Mouse (Mus musculus) 3134 (cell line): Measurements from ENCODE around the gene Ncoa3.
"Not testable (repeated sequence)": the region's sequence is repeated elsewhere in the genome, so short reads cannot be mapped to it uniquely, and the experiment has no call there.

Experiments
- DNase-seq: peaks from one replicate; pipeline ENCODE4 v3.0.0-alpha.2; 2011; ENCODE audit warnings: low spot score; ENCODE audit not compliant: insufficient read length; ENCODE audit errors: extremely low read depth

The Ncoa3 gene

DNA sequence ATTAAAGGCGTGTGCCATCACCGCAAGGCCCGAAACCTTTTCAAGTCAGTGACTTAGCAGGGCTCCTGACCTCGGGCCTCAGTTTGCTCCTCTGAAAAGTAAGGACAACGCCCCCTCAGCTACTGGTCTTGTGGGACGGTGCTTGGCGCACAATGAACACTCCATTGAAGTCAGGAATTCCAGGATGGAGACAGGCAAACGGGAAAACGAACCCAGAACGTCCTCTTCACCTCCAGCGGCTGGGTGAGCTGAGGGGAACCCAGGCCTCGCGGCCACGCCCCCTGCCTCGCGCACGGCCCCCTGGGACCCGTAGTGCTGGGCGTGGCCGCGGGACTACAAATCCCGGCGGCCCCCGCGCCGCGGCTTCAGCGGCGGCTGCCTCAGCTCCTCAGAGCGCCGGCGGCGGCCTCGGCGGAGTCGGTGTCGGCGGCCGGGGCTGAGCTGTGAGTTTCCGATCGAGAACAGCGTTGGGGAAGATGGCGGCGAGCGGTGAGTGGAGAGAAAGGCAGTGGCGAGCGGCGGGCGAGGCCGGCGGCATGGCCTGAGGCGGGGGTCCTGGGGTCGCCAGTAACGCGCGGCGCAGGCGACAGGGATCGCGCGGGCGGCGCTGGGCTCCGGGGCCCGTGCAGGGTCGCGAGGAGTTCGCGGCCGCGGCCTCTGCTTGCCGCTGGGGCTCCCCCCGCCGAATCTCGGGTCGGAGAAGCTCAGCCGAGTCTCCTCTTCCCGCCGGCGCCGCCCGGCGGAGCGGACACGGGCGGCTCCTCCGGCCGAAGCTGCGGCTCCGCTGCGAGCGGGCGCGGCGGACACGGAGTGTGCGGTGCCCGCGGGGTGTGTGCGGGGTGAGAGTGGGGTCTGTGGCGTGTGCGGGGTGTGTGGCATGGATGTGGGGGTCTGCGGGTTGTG is at the start of gene Ncoa3:
TSS of gene Ncoa3 (plus strand) at position 367 of the 903 bp plus-strand sequence.
- peak; percentile 96 for DNase-seq

GRCm38 (mm10) chr2:165943113-165943512 is 49.3 kb upstream of the Ncoa3 start:
- DNase-seq, result no peak

DNA sequence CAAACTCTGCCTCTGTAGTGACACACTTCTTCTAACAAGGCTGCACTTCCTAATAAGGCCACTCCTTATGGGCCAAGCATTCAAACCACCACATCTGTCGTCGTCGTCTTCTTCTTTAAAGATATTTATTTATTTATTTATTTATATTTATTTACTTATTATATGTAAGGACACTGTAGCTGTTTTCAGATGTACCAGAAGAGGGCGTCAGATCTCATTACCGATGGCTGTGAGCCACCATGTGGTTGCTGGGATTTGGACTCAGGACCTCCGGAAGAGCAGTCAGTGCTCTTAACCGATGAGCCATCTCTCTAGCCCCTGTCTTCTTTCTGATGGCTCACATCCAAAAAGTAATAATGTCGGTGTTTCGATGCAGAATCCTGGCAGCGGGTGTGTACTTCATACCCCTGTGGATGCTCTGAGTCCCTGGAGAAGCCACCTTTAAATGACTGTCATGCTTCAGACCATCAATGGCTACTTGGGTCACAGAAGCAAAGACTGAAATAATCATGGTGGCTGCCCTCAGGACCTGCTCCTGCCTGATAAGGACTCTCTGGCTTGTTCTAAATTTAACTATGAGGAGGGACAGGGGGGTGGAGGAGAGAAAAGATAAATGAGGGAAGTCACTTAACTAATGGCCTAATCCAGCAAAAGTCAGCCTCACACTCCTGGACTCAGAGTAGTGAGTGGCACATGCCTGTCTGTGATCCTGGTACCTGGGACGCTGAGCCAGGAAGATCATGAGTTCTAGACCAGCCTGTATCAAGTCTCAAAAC is 47.7 kb upstream of the Ncoa3 start:
- no peak for DNase-seq

- no peak for DNase-seq
These were observed 46.3 kb upstream of the Ncoa3 start for GRCm38 (mm10) chr2:165946046-165946564.

- no peak for DNase-seq
These were observed 44.4 kb upstream of the Ncoa3 start for GRCm38 (mm10) chr2:165948007-165948406.

- DNase-seq, result not testable (repeated sequence)
These were observed 43.7 kb upstream of the Ncoa3 start for GRCm38 (mm10) chr2:165948785-165949184.

DNA sequence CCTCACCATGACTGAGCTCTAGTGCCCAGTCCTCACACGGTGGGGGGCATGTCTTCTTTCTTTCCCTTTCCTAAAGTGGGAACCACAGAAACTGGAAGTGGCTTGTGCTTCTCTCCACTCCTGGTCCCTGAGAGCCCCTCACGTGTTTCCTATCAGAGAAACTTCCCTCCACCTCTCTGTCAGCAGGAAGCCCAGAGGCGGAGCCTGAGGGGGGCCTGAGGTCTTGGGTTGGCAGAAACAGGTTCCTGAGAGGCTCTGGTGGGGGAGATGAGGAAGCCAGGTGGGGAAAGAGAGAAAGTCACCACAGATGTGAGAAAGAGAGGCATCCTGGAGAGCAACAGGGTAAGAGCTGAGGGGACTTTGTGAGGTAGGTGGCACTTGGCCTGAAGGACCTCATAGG is 42.7 kb upstream of the Ncoa3 start:
- DNase-seq, result no peak

- DNase-seq, result peak; percentile 21
These were observed 40.9 kb upstream of the Ncoa3 start for GRCm38 (mm10) chr2:165951432-165952068.

DNA sequence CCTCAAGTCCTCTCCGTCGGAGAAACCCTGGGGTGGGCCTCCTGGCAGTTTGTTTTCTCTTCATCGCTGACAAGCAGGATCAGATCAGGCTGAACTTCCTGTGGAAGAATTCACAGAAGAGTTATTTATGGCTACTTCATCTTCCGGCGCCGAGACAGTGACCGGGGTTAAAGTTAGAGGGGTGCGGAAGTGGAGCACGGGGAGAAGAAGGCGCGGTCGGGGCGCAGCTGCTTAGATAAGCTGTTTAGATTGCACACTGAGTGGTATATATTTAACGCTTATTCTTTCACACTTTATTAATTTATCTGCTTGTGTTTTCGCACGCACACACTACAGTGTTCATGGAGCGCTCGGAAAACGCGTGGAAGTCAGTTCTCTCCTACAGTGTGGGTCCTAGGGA is 37.6 kb upstream of the Ncoa3 start:
- no peak for DNase-seq

DNA sequence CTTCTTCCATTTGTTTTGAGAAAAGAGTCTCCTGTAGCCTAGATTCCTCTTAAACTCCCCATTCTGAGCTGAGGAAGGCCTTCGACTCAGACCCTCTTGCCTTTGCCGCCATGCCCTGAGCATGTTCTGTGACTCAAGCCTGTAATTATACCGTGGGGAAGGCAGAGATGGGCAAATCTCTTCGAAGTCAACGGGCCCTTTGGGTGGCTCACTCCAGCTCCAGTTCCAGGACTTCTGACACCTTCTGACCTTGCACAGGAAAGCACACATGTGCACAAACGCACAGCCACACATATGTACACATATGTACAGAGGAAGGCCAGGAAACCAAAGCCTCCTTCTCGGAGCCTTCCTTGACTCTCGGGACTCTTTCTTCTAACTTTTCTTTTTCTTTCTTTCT is 37.0 kb upstream of the Ncoa3 start:
- DNase-seq, result no peak

DNA sequence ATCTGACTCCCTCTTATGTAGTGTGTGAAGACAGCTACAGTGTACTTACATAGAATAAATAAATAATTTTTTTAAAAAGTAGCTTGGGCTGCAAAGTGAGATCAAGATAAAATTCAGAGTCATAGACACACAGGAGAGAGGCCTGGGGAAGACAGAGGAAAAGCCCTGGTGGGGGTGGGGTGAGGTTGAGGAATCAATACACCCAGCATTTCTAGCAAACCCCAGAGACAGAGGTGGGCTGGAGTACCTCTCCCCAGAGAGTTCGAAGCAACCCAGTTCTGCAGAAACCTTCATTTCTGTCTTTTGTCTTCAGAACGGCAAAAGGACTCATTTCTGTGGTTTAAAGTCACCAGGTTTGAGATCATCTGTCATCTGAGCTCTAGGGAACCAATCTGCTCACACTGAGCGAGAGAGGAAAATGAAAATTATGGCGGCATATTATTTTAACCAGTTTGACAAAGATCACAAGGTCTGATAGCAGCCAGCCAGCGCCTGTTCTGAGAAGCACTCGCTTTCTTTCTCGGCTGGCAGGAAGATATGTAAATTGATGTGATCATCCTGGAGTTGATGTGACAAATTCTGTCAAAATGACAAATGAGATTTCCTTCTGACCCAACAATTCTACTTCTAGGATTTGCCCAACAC is 36.2 kb upstream of the Ncoa3 start:
- DNase-seq, result no peak

- no peak for DNase-seq
These were observed 35.1 kb upstream of the Ncoa3 start for GRCm38 (mm10) chr2:165957257-165957828.

DNA sequence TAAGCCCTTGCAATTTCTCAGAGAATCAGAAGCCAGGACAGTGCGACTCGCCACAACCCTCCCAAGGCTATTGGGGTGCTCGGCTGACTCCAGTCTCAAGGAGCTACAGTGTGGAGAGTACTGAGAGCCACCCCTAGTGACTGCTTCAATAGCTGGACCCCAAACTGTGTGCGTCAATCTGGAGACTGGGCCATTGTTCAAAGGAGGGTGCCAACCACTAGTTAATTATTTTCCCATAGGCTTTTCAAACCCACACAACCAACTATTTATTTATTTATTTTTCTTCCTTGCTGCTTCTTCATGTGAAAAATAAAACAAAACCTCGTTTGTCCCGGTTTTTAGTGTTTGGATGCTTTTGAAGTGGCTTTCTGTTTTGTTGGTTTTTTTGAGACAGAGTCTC is 33.9 kb upstream of the Ncoa3 start:
- DNase-seq, result no peak

DNA sequence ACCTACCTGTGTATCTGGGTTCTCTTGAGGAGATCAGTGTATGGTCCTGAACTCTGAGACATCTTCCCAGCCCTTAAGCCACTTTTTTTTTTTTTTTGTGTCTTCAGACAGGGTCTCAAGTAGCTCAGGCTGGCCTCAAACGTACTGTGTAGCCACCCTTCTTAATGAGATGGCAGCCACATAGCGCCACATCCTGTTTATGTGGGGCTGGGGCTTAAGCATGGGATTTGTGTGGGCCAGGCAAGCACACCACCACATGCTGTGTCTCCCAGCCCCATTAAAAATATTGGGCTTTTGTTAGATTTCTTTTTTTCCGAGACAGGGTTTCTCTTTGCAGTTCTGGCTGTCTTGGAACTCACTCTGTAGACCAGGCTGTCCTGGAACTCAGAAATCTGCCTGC is 31.7 kb upstream of the Ncoa3 start:
- DNase-seq, result no peak

- no peak for DNase-seq
These were observed 29.6 kb upstream of the Ncoa3 start for GRCm38 (mm10) chr2:165962824-165963223.

DNA sequence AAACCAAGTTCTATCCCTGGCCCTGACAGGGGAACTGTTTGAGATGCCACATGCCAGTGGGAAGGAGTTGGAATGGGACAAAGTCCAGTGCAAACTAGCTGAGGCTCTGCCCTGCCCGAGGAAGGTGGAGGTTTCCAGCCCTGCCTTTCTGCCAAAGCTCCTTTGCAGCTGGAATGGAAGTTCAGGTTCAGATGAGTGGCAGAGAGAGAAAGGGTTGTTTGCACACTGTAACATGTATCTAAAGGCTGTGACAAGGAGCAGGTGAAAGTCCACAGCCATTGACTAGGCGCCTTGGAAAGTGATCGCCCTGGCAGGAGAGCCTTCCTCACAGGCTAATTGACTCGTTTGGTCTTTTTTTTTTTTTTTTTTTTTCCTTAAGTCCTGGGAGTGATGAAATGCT is 28.3 kb upstream of the Ncoa3 start:
- DNase-seq, result no peak

GRCm38 (mm10) chr2:165967076-165967475 is 25.4 kb upstream of the Ncoa3 start:
- DNase-seq, result peak; percentile 16

- peak; percentile 81 for DNase-seq
These were observed 24.4 kb upstream of the Ncoa3 start for GRCm38 (mm10) chr2:165967823-165968555.

GRCm38 (mm10) chr2:165968876-165969275 is 23.6 kb upstream of the Ncoa3 start:
- DNase-seq, result peak; percentile 75

- DNase-seq, result peak; percentile 40
These were observed 23.0 kb upstream of the Ncoa3 start for GRCm38 (mm10) chr2:165969391-165969790.
